Mouse (Mus musculus) macrophage (primary cell): ENCODE results near the gene Fbxo7. TPM values are rescaled to one million over a fixed set of nuclear protein-coding genes. Genes with fewer than 3 reads are reported as not detected.

Source experiments
- H3K27ac ChIP-seq: fragments of 350-480 bp; formaldehyde crosslinking; 2 replicates; pipeline ENCODE4 v1.9.0; 2021
- H3K36me3 ChIP-seq: fragments of 350-480 bp; formaldehyde crosslinking; 2 replicates; pipeline ENCODE4 v1.9.0; 2021; ENCODE audit errors: inconsistent target
- H3K4me3 ChIP-seq: fragments of 350-480 bp; formaldehyde crosslinking; 2 replicates; pipeline ENCODE4 v1.9.0; 2021; ENCODE audit errors: inconsistent target
- H3K79me2 ChIP-seq: fragments of 350-480 bp; formaldehyde crosslinking; 2 replicates; pipeline ENCODE4 v1.9.0; 2021; ENCODE audit errors: inconsistent target
- WGBS: methylation state at CpG from one replicate; pipeline ENCODE4 v1.1.7; 2026; ENCODE audit warnings: inconsistent platforms; ENCODE audit not compliant: missing documents; 5-methylcytosine and 5-hydroxymethylcytosine counted together
- polyA plus RNA-seq: library from polyadenylated mRNA; stranded (reverse); fragments of 250-400 nt; gene quantifications from 3 replicates; pipeline ENCODE4 v1.2.4, GENCODE M21; 2018; ENCODE audit warnings: inconsistent platforms

The Fbxo7 gene
- polyA plus RNA-seq, 1 experiment from 2014 or later: 13.1 TPM

DNA sequence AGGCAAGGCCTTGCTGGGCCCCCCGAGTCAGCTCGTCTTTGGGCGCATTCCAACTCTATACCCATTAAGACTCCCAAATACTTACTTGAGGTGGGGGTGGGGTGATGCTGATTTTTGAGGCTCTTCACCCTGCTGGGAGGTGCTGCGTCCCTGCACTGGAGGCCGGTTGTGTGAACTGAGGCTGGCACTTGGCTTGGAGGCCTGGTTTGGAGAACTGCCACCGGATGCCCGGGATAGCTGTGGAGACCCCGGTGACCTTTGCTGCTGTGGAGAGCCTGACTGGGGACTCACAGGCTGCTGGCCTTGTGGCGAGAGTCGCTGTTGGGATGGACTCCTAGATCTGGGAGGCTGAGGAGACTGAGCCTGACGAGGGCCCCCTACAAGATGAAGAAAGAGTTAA lies 35.5 kb downstream of the Fbxo7 start:
- no peak overlapping the region for H3K27ac ChIP-seq
- H3K36me3 ChIP-seq: no peaks in the 10 kb centered on the region
- no peaks in the 10 kb centered on the region for H3K79me2 ChIP-seq
- WGBS: 92% methylated on average over 11 of the region's 11 CpGs
- no peak overlapping the region for H3K4me3 ChIP-seq

GRCm38 (mm10) chr10:86057712-86058111 lies 35.9 kb downstream of the Fbxo7 start:
- no peak overlapping the region for H3K4me3 ChIP-seq
- no peak overlapping the region for H3K27ac ChIP-seq
- H3K36me3 ChIP-seq: no peaks in the 10 kb centered on the region
- no peaks in the 10 kb centered on the region for H3K79me2 ChIP-seq
- WGBS: 100% methylated on average over 2 of the region's 2 CpGs

GRCm38 (mm10) chr10:86060267-86060666 lies 38.5 kb downstream of the Fbxo7 start:
- no peak overlapping the region for H3K27ac ChIP-seq
- whole genome bisulfite sequencing: 48% methylated on average over 3 of the region's 3 CpGs
- H3K36me3 ChIP-seq: no peaks in the 10 kb centered on the region
- no peaks in the 10 kb centered on the region for H3K79me2 ChIP-seq
- H3K4me3 ChIP-seq: no peak overlapping the region

DNA sequence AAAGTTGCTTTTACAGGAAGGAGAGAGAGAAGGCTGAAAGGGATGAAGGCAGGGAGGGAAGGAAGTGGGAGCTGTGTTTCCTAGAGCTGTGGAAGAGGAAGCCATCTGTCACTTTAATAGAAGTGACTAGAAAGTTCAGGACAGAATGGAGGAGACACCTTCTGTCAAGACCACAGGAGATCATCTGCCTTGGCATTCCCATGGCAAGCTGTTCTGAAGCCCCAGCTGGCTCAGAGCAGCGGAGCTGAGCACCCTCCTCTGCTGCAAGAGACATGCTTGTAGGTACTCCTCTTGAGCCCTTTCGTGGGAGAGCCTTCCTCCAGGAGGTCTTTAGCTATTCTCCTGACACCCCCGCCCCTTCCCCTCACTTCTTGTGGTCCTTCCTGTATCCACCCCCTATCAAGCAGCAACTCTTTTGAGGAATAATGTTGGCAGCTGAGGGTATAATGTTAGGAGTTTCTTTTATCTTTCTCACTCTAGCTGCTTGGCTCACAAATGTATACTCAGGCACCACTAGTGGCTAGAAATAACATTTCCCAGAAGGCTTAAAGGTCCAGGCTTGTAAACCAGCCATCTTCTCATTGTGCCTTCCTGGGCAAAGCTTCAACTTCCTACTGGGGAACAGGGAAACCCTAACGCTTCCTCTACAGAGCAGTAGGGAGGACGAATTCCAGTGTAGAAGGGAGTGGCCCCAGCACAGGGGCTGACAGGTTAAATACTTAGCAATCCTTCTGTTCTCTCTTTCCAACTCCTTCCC lies 40.7 kb downstream of the Fbxo7 start:
- Histone ChIP-seq H3K27ac (no peak overlapping the region), H3K36me3 (no peaks in the 10 kb centered on the region), H3K4me3 (no peak overlapping the region), H3K79me2 (no peaks in the 10 kb centered on the region)
- 70% methylated on average over 5 of the region's 5 CpGs for WGBS

DNA sequence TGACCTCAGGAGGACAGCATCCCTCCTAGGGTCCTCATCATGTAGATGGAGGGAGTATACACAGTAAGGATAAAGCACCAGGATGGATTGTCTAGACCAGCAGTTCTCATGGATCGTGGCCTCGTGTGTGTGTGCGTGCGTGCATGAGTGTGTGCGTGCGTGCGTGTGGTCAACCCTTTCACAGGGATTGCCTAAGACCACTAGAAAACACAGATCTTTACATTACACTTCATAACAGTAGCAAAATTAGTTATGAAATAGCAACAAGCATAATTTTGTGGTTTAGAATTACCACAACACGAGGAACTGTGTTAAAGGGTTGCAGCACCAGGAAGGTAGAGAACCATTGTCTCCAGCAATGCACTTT lies 41.2 kb downstream of the Fbxo7 start:
- no peak overlapping the region for H3K4me3 ChIP-seq
- H3K27ac ChIP-seq: no peak overlapping the region
- no peaks in the 10 kb centered on the region for H3K79me2 ChIP-seq
- WGBS: 20% methylated on average over 8 of the region's 8 CpGs
- no peaks in the 10 kb centered on the region for H3K36me3 ChIP-seq

DNA sequence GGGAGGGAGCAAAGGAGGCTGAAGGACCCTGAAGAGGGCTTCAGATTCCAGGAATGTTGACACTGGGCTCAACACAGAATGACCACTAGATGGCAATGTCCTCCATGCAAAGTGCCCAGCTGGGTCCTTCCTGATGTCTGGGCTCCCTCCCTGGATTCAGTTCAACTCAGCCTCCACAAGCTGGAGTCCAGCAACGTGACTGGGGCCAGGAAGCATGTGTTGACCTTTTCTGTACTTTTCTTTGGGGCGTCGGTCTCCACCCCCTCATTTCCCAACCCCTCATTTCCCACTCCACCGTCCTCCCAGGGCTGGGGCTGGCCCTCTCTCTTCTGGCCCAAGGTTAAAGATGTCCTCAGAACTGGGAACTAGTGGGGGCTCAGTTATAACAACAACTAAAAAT lies 43.2 kb downstream of the Fbxo7 start:
- Histone ChIP-seq H3K27ac (no peak overlapping the region), H3K4me3 (no peak overlapping the region), H3K36me3 (no peaks in the 10 kb centered on the region), H3K79me2 (no peaks in the 10 kb centered on the region)
- 15% methylated on average over 4 of the region's 4 CpGs for WGBS

DNA sequence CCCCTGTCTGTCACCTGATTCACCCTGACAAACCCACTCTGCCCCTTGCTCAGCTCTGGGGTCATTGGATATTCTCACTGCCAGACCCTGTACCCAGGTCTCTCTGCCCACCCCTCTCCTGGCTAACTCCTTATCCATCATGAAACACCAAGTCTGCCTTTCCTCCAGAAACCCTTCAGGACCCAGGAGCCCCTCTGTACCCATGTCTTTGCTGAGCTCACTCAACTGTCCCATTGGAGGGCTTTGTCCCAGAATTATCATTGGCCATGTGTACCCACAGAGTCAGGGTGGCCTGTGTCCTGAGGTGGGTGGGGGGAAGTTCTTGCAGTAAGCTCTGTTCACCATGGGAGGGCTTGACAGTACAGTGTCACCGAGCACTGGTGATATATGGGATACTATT lies 43.9 kb downstream of the Fbxo7 start:
- no peak overlapping the region for H3K27ac ChIP-seq
- no peaks in the 10 kb centered on the region for H3K79me2 ChIP-seq
- WGBS: 73% methylated on average over 1 of the region's 1 CpGs
- H3K36me3 ChIP-seq: no peaks in the 10 kb centered on the region
- no peak overlapping the region for H3K4me3 ChIP-seq

DNA sequence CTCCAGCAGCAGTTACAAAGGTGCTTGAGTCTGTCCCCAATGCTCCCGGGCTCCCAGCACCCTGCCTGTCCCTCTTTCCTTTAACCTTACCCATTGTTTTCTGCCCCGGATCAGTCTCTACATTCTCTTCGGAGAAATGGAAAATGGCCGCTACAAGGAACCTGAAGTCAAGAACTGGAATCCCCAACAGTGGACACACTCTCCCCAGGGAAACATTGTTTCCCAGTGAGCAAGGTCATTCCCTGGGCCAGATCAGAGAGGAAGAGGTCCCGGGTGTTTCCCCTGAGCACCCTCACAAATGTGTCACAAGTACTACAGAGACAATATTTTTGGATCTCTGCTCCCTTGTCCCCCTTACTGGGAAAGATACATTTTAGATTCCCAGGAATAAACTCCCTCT lies 44.9 kb downstream of the Fbxo7 start:
- no peak overlapping the region for H3K4me3 ChIP-seq
- no peaks in the 10 kb centered on the region for H3K79me2 ChIP-seq
- no peak overlapping the region for H3K27ac ChIP-seq
- H3K36me3 ChIP-seq: no peaks in the 10 kb centered on the region
- WGBS: 100% methylated on average over 5 of the region's 5 CpGs

GRCm38 (mm10) chr10:86067911-86068310 lies 46.1 kb downstream of the Fbxo7 start:
- 53% methylated on average over 10 of the region's 10 CpGs for WGBS
- Histone ChIP-seq H3K79me2 (no peaks in the 10 kb centered on the region), H3K27ac (no peak overlapping the region), H3K36me3 (no peaks in the 10 kb centered on the region), H3K4me3 (no peak overlapping the region)

- Histone ChIP-seq H3K79me2 (no peaks in the 10 kb centered on the region), H3K36me3 (no peaks in the 10 kb centered on the region), H3K27ac (no peak overlapping the region), H3K4me3 (no peak overlapping the region)
- WGBS: 96% methylated on average over 3 of the region's 3 CpGs
Observed at GRCm38 (mm10) chr10:86069341-86069740, 47.6 kb downstream of the Fbxo7 start.

GRCm38 (mm10) chr10:86070751-86071150 lies 49.0 kb downstream of the Fbxo7 start:
- Histone ChIP-seq H3K27ac (no peak overlapping the region), H3K79me2 (no peaks in the 10 kb centered on the region), H3K36me3 (no peaks in the 10 kb centered on the region), H3K4me3 (no peak overlapping the region)
- WGBS: 85% methylated on average over 3 of the region's 3 CpGs

DNA sequence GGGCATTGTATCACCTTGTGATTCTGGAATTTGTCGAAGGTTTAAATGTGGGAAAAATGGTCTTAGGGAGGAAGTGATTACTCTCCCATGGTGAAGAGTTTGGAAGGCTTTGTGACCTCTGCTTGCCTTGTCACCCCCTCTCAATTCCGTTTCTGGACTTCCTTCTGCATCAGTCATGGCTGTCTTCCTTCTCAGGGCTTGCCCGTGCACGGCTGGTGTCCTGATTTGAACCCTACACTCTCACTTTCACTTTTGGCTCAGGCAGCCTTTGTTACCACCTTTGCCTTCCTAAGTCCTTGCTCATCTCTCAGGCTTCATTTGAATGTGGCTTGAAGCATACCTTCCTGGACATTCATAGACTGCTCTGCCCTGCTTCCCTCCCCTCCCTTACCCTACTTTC lies 52.4 kb downstream of the Fbxo7 start:
- no peak overlapping the region for H3K27ac ChIP-seq
- no peak overlapping the region for H3K4me3 ChIP-seq
- H3K79me2 ChIP-seq: no peaks in the 10 kb centered on the region
- H3K36me3 ChIP-seq: no peaks in the 10 kb centered on the region
- WGBS: 20% methylated on average over 4 of the region's 4 CpGs

DNA sequence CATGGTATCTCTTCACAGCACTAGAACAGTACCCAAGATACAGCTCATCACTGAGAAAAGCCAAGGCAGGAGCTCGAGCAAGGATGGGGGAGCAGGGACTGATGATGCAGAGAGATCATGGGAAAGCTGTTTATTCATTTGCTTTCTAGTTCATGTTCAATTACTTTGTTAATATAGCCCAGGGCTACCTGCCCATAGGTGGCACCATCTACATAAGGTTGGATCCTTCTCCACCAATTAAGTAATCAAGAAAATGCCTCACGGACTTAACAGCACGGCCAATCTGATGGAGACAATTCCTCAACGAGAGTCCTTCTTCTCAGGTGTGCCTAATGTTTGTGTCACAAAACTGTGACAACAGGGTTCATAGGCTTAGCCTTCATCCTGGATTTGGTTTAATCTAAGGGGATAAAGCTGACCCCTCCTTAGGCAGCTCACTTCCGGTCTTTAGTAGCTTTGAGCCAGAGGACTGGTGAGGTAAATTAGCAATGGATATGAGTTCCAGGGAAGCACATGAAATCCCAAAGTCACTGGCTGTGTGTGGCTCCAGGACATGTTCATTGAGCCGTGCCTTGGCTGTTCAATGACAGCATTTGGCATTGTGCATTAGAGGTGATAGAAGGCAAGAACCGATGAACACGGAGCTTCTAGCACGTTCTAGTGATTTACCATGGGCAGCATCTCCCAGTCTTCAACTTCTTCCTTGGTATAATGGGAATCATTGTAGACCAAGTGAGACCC lies 53.4 kb downstream of the Fbxo7 start:
- 82% methylated on average over 9 of the region's 9 CpGs for WGBS
- H3K27ac ChIP-seq: no peak overlapping the region
- H3K79me2 ChIP-seq: no peaks in the 10 kb centered on the region
- H3K4me3 ChIP-seq: no peak overlapping the region
- H3K36me3 ChIP-seq: no peaks in the 10 kb centered on the region

DNA sequence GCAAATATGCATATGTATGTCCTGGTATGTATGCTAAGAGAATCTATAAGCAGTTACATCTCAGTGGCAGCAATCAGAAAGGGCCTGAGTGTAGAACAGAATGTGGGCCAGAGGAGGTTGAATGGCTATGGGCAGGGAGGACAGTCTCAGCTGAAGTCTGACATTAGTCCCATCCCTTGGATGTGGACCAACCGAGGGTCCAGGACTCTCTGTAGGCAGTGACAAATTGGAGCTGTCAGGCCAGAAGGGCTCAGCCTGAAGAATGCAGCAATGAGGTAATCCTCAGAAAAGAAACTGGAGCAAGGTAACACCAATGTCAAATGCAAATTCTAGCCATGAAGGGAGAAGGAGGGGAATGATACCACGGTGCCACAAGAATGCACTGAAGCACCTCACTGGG lies 55.5 kb downstream of the Fbxo7 start:
- no peak overlapping the region for H3K27ac ChIP-seq
- no peak overlapping the region for H3K4me3 ChIP-seq
- WGBS: 91% methylated on average over 2 of the region's 2 CpGs
- H3K36me3 ChIP-seq: no peaks in the 10 kb centered on the region
- no peaks in the 10 kb centered on the region for H3K79me2 ChIP-seq

DNA sequence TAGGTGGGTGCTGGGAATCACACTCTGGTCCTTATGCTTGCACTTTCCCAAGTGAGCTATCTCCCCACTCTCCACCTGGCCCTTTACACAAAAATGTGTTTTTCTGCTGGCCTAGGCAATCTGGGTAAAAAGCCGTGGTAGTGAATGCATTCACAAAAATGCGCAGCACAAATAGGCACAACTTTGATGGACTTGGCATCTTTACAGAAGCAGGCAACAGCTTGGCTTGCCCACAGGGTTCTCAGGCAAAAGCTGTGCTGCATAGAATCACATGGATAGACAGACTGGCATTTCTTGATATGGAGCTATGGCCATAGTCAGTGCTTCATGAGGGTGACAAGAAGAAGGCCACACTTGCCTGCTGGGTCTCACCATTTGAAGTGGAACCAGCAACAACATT lies 57.0 kb downstream of the Fbxo7 start:
- Histone ChIP-seq H3K4me3 (no peak overlapping the region), H3K79me2 (no peaks in the 10 kb centered on the region), H3K27ac (no peak overlapping the region), H3K36me3 (no peaks in the 10 kb centered on the region)
- WGBS: 95% methylated on average over 2 of the region's 2 CpGs
